Mouse (Mus musculus) liver, embryonic 14.5 days (tissue): Measurements from ENCODE around the gene Plin5. TPM values are rescaled to one million over a fixed set of nuclear protein-coding genes. Genes with fewer than 3 reads are reported as not detected.

ENCODE experiments used
- ATAC-seq: fragments of 200-750 bp; cut with Nextera tagmentation; 2 replicates; pipeline ENCODE4 v1.8.0; 2017; ENCODE audit warnings: moderate number of reproducible peaks, mild to moderate bottlenecking, moderate library complexity; ENCODE audit not compliant: insufficient read depth
- DNase-seq, 3 experiments: peaks; one replicate each; pipeline ENCODE4 v3.0.0-alpha.2; 2012 to 2013; ENCODE audit warnings: low read depth in 3 of 3, low spot score in 3 of 3
- H3K27ac ChIP-seq: fragments of 300-500 bp; sonication (generic); 2 replicates; pipeline ENCODE4 v1.5.1; 2014; ENCODE audit warnings: moderate library complexity, mild to moderate bottlenecking, control low read depth, inconsistent platforms
- H3K27me3 ChIP-seq: fragments of 300-500 bp; sonication (generic); 2 replicates; pipeline ENCODE4 v1.6.1; 2014; ENCODE audit warnings: mild to moderate bottlenecking, low read length, moderate library complexity; ENCODE audit not compliant: control insufficient read depth, insufficient read depth
- H3K36me3 ChIP-seq: fragments of 300-500 bp; sonication (generic); replicated peaks from 2 replicates; pipeline ENCODE4 v1.6.1; 2014; ENCODE audit warnings: low read depth; ENCODE audit not compliant: control insufficient read depth, insufficient read depth
- H3K4me1 ChIP-seq, 2 experiments: fragments of 200-500 bp in 1 of 2; fragments of 300-500 bp in 1 of 2; sonication (generic) in 1 of 2; replicated peaks; 2 replicates each; pipeline ENCODE4 v1.6.1; 2012 to 2014; ENCODE audit warnings: antibody characterized with exemption in 1 of 2, inconsistent platforms in 1 of 2, low read length in 1 of 2; ENCODE audit not compliant: control insufficient read depth in 2 of 2, insufficient read depth in 2 of 2
- H3K4me2 ChIP-seq: fragments of 300-500 bp; sonication (generic); 2 replicates; pipeline ENCODE4 v1.6.1; 2014; ENCODE audit warnings: low read depth, mild to moderate bottlenecking, control low read depth, moderate library complexity
- H3K4me3 ChIP-seq, 2 experiments: fragments of 200-500 bp in 1 of 2; fragments of 300-500 bp in 1 of 2; sonication (generic) in 1 of 2; 2 replicates each; pipeline ENCODE4 v1.5.1; 2012 to 2014; ENCODE audit warnings: low read depth in 2 of 2, low read length in 2 of 2, mild to moderate bottlenecking in 2 of 2, control low read depth in 1 of 2, inconsistent platforms in 1 of 2, moderate library complexity in 1 of 2; ENCODE audit not compliant: insufficient read depth in 1 of 2
- H3K9ac ChIP-seq: fragments of 300-500 bp; sonication (generic); replicated peaks from 2 replicates; pipeline ENCODE4 v1.6.1; 2014; ENCODE audit warnings: mild to moderate bottlenecking, control low read depth, moderate library complexity
- H3K9me3 ChIP-seq: fragments of 300-500 bp; sonication (generic); 2 replicates; pipeline ENCODE4 v1.6.1; 2016; ENCODE audit warnings: low read length, mixed read lengths; ENCODE audit not compliant: control insufficient read depth
- CTCF ChIP-seq: IDR thresholded peaks from 2 replicates; pipeline ENCODE4 v1.5.1; 2016; ENCODE audit warnings: antibody characterized with exemption, low read depth, control low read depth
- EP300 ChIP-seq: IDR thresholded peaks from 2 replicates; pipeline ENCODE4 v1.6.1; 2016; ENCODE audit warnings: antibody characterized with exemption, low read depth
- WGBS: fragments of 180-500 bp; shearing (Covaris S2); extraction: QIAGEN DNeasy Blood & Tissue Kit; methylation state at CpG from one replicate; pipeline ENCODE4 v1.1.7; 2014; ENCODE audit not compliant: insufficient replicate concordance; 5-methylcytosine and 5-hydroxymethylcytosine counted together
- polyA plus RNA-seq, 2 experiments: library from polyadenylated mRNA; depleted of rRNA in 1 of 2; stranded (reverse) in 1 of 2; unstranded in 1 of 2; fragments of >200 nt; fragmentation: Nextera tagmentation in 1 of 2; extraction: Ambion mirVana in 1 of 2; gene quantifications; 2 replicates each; pipeline versions ENCODE4 v1.2.1 to v1.2.3; 2012 to 2014

Plin5 gene
- polyA plus RNA-seq, 2 experiments = 0.11 to 0.34 TPM

DNA sequence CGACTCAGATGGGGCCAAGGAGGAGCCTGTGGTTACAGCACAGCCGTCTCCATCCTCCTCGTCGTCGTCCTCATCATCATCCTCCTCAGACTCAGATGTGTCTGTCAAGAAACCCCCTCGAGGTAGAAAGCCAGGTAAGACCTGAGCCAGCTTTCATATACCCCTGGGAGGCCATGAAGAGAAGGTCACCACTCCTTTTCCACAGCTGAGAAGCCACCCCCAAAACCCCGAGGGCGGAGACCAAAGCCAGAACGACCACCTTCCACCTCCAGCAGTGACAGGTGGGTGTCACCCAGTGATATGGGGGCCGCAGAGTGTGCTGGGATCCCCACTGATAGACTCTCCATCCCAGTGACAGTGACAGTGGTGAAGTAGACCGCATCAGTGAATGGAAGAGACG is 20.5 kb downstream of the Plin5 start:
- no peaks in the 10 kb centered on the region for H3K9me3 ChIP-seq
- peaks cover 21% of the 10 kb centered on the region for H3K36me3 ChIP-seq
- WGBS = 78% methylated on average over 12 of the region's 12 CpGs
- no peaks in the 10 kb centered on the region for H3K27me3 ChIP-seq
- TF ChIP-seq CTCF = no peak
- TF ChIP-seq EP300 = no peak
- no peaks in the 10 kb centered on the region for H3K4me1 ChIP-seq
- no peak overlapping the region for H3K4me3 ChIP-seq
- DNase-seq = no peak
- no peak overlapping the region for H3K9ac ChIP-seq
- H3K27ac ChIP-seq = no peak overlapping the region
- no peak overlapping the region for H3K4me2 ChIP-seq
- ATAC-seq = no peak

- H3K9me3 ChIP-seq = no peaks in the 10 kb centered on the region
- no peak overlapping the region for H3K9ac ChIP-seq
- H3K4me1 ChIP-seq = no peaks in the 10 kb centered on the region
- no peak overlapping the region for H3K4me2 ChIP-seq
- H3K36me3 ChIP-seq = peaks cover 14% of the 10 kb centered on the region
- no peak for DNase-seq
- no peak for ATAC-seq
- TF ChIP-seq CTCF (no peak), EP300 (no peak)
- WGBS = 84% methylated on average over 1 of the region's 1 CpGs
- H3K27ac ChIP-seq = no peak overlapping the region
- no peaks in the 10 kb centered on the region for H3K27me3 ChIP-seq
- no peak overlapping the region for H3K4me3 ChIP-seq
These were observed 24.6 kb downstream of the Plin5 start for GRCm38 (mm10) chr17:56092794-56093193.

GRCm38 (mm10) chr17:56092312-56092711 is 25.1 kb downstream of the Plin5 start:
- TF ChIP-seq EP300 = no peak
- no peak for TF ChIP-seq CTCF
- no peak overlapping the region for H3K27ac ChIP-seq

DNA sequence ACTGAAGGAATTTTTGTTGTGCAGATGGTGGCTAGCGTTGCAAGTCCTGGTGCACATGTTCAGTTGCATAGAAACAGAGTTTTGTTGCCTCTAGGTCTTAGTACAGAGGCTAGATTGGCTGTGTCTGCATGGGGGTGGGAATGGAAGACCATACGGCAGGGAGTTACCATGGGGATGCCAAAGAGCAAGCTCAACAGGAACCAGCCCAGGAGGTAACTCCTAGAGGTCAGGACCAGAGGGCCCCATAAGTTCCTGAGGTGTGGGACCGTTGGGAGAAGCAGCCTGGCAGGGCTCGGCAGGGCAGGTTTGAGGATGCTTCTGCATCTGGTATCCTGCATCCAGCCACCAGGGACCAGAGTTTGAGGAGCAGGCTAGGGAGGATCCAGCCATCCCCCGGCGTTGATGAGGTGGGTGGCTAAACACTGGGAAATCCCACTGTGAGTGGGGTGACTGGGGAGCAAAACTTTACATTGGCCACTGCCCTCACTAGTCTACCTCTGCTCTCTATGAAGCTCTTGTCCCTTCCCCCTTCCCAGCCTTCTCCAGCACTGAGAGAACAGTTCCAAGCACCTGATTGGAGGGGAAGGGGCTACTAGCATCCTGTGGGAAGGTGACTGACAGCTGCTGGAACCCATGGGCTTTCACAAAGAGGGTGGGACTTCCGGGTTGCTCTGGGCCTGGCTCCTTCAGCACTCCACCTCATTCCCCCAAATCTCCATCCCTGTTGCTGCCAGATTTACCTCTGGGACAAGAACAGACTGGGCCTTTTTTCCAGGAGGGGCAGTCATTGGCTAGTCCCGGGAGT is 36.4 kb downstream of the Plin5 start:
- Histone ChIP-seq H3K9me3 (no peaks in the 10 kb centered on the region), H3K36me3 (peaks cover 14% of the 10 kb centered on the region), H3K9ac (peak overlapping the region; percentile 81), H3K4me3 (peak overlapping the region; percentile 82 to 85), H3K27me3 (no peaks in the 10 kb centered on the region), H3K4me1 (peaks cover 12% of the 10 kb centered on the region in 2 experiments), H3K4me2 (peak overlapping the region; percentile 84), H3K27ac (no peak overlapping the region)
- no peak for ATAC-seq
- TF ChIP-seq EP300 (no peak), CTCF (no peak)
- DNase-seq = no peak
- 24% methylated on average over 8 of the region's 8 CpGs for WGBS

More at GRCm38 (mm10) chr17:56092312-56092711, 25.1 kb downstream of the Plin5 start:
- Histone ChIP-seq H3K36me3 (peaks cover 11% of the 10 kb centered on the region), H3K4me1 (no peaks in the 10 kb centered on the region), H3K9ac (no peak overlapping the region), H3K9me3 (no peaks in the 10 kb centered on the region), H3K4me2 (no peak overlapping the region), H3K4me3 (no peak overlapping the region), H3K27me3 (no peaks in the 10 kb centered on the region)
- WGBS = 57% methylated on average over 1 of the region's 1 CpGs
- DNase-seq = no peak
- ATAC-seq = no peak

DNA sequence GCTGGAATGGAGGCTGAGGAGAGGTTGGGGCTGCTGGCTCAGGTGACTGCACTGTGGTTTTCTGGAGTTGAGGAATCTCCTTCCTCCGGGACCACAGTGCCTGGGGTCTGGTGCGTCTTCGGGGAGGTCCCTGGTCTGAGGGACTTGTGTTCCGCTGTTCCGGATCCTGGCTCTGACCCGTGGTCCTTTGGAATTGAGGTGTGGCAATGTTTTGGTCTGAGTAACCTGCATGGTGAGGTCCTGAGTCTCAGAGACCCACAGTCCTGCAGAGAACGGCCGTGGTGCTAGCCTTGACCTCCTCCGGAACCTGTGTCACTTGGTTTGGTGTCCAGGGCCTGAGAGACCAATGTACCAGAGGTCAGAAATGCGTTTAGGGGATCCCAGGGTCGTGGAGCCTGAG is 37.5 kb downstream of the Plin5 start:
- Histone ChIP-seq H3K4me1 (peaks cover 18 to 19% of the 10 kb centered on the region in 2 experiments), H3K4me3 (peak overlapping the region; percentile 82 to 85), H3K9me3 (no peaks in the 10 kb centered on the region), H3K27me3 (no peaks in the 10 kb centered on the region), H3K4me2 (peak overlapping the region; percentile 84), H3K36me3 (peaks cover 9% of the 10 kb centered on the region), H3K9ac (peak overlapping the region; percentile 81), H3K27ac (peak overlapping the region; percentile 48)
- no peak for DNase-seq
- under 1% methylated on average over 11 of the region's 11 CpGs for WGBS
- no peak for TF ChIP-seq EP300
- no peak for TF ChIP-seq CTCF
- no peak for ATAC-seq
